Mouse (Mus musculus) liver, embryonic 16.5 days (tissue): ENCODE data around the gene Bglap3. TPM values are rescaled to one million over a fixed set of nuclear protein-coding genes. Genes with fewer than 3 reads are reported as not detected.
"Not testable (repeated sequence)": the region's sequence is repeated elsewhere in the genome, so short reads cannot be mapped to it uniquely, and the experiment has no call there.

Experiments
- ATAC-seq: fragments of 200-750 bp; cut with Nextera tagmentation; 2 replicates; pipeline ENCODE4 v1.8.0; 2017; ENCODE audit warnings: low read depth, mild to moderate bottlenecking, moderate number of reproducible peaks, moderate library complexity
- H3K27ac ChIP-seq: fragments of 300-500 bp; sonication (generic); 2 replicates; pipeline ENCODE4 v1.5.1; 2014; ENCODE audit warnings: mild to moderate bottlenecking, low read length
- H3K27me3 ChIP-seq: fragments of 300-500 bp; sonication (generic); 2 replicates; pipeline ENCODE4 v1.6.1; 2014; ENCODE audit warnings: low read depth, low read length, mixed read lengths; ENCODE audit not compliant: control insufficient read depth, insufficient read depth
- H3K36me3 ChIP-seq: fragments of 300-500 bp; sonication (generic); 2 replicates; pipeline ENCODE4 v1.6.1; 2014; ENCODE audit warnings: mild to moderate bottlenecking; ENCODE audit not compliant: control insufficient read depth, insufficient read depth
- H3K4me1 ChIP-seq: fragments of 300-500 bp; sonication (generic); 2 replicates; pipeline ENCODE4 v1.6.1; 2014; ENCODE audit warnings: low read depth, low read length, mixed read lengths; ENCODE audit not compliant: control insufficient read depth
- H3K4me2 ChIP-seq: fragments of 300-500 bp; sonication (generic); 2 replicates; pipeline ENCODE4 v1.6.1; 2014; ENCODE audit warnings: low read depth, low read length, mixed read lengths
- H3K4me3 ChIP-seq: fragments of 300-500 bp; sonication (generic); 2 replicates; pipeline ENCODE4 v1.5.1; 2014; ENCODE audit warnings: low read depth, mild to moderate bottlenecking, low read length
- H3K9ac ChIP-seq: fragments of 300-500 bp; sonication (generic); 2 replicates; pipeline ENCODE4 v1.6.1; 2014; ENCODE audit warnings: low read depth, low read length
- H3K9me3 ChIP-seq: fragments of 300-500 bp; sonication (generic); replicated peaks from 2 replicates; pipeline ENCODE4 v1.6.1; 2016; ENCODE audit warnings: low read length; ENCODE audit not compliant: control insufficient read depth
- WGBS: fragments of 180-500 bp; shearing (Covaris S2); extraction: QIAGEN DNeasy Blood & Tissue Kit; methylation state at CpG from one replicate; pipeline ENCODE4 v1.1.7; 2014; ENCODE audit not compliant: insufficient replicate concordance; 5-methylcytosine and 5-hydroxymethylcytosine counted together
- polyA plus RNA-seq: library from polyadenylated mRNA; unstranded; fragments of >200 nt; fragmentation: Nextera tagmentation; extraction: Ambion mirVana; gene quantifications from 2 replicates; pipeline ENCODE4 v1.2.1, GENCODE M21; 2015

The Bglap3 gene
- polyA plus RNA-seq, result 0.15 and 0.69 TPM in 2 replicates

DNA sequence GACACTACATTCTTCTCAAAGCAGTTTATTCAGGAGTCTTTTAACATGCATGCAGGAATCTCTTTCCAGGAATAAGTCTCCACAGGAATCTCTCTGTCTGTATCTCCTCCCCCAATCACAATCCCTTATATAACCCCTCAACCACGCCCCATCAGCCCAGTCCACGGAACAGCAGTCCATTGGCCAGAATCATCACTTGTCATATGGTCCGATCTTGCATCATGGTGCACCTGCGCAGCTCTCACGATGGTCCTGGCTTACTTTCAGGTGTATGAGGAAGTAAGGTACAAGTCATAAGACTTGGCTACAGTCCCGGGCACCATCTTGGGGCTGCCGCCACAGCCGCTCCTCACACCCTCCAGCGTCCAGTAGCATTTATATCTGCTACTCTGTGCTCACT is at the start of gene Bglap3:
TSS of gene Bglap3 (minus strand) at position 101 of the 400 bp plus-strand sequence.
- 76% methylated on average over 9 of the region's 9 CpGs for WGBS
- not testable (repeated sequence) for H3K9me3 ChIP-seq, H3K4me2 ChIP-seq, ATAC-seq, H3K36me3 ChIP-seq, H3K4me3 ChIP-seq, H3K27ac ChIP-seq, H3K9ac ChIP-seq, H3K4me1 ChIP-seq, H3K27me3 ChIP-seq

DNA sequence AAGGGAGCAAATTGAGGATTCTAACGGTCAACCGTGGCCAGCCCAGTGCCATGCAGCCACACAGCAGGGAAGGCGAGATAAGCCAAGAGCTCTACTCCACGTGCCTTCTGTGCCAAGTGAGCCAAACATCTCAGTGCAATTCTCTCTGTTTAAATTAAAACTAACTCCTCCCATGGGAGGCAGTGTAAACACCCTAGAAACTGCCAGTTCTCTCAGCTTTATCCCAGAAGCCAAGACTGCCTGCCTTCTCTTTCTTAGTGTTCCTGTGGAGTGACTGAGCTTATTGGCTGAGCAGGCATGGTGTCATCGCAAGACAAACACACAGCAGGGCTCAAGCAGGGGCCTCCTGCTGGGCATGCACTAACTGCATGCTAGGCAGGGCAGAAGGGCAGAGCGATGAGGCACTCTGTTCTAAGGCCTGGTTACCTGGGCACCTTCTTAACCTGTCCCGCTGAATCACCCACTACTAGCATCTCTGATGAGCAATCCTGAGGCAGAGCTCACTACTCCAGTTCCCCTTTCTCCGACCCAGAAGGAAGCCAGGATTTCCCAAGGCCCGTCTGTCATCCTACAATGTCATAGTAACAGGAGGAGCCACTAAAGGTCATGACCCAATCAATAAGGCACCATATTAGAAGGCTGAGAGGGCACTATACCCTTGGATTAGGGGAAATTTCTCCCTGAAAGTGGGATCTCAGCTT is 49.6 kb upstream of the Bglap3 start:
- peaks cover 14% of the 10 kb centered on the region for H3K36me3 ChIP-seq
- peak overlapping the region; percentile 26 for H3K27ac ChIP-seq
- H3K27me3 ChIP-seq, result no peaks in the 10 kb centered on the region
- WGBS, result 28% methylated on average over 9 of the region's 9 CpGs
- ATAC-seq, result peak; percentile 7; the same call in 1 of the 2 replicates
- H3K9ac ChIP-seq, result no peak overlapping the region
- peaks cover 43% of the 10 kb centered on the region for H3K4me1 ChIP-seq
- H3K9me3 ChIP-seq, result no peaks in the 10 kb centered on the region
- no peak overlapping the region for H3K4me3 ChIP-seq
- H3K4me2 ChIP-seq, result peak overlapping the region; percentile 30

DNA sequence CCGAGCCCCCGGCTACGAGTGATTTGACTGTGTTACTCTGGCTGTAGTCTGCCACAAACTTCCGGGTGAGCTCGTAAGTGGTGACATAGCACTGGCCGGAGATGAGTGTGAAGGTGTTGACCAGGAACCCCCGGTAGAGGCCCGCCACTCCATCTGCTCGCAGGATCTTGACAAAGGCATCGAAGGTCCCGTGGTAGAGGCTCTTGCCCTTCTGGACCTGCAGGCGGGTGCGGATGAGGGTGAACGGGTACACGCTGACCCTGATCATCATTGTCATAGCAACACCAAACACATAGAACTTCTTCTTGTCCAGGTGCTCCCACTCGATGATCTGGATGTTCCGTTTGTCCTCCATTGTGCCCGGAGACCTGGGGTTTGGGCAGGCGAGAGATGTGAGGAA is 48.2 kb upstream of the Bglap3 start:
- no peak for ATAC-seq
- Histone ChIP-seq H3K36me3 (peaks cover 14% of the 10 kb centered on the region), H3K9ac (no peak overlapping the region), H3K4me1 (peaks cover 42% of the 10 kb centered on the region), H3K4me3 (no peak overlapping the region), H3K9me3 (no peaks in the 10 kb centered on the region), H3K27ac (no peak overlapping the region), H3K27me3 (no peaks in the 10 kb centered on the region), H3K4me2 (no peak overlapping the region)
- WGBS, result 90% methylated on average over 19 of the region's 19 CpGs

DNA sequence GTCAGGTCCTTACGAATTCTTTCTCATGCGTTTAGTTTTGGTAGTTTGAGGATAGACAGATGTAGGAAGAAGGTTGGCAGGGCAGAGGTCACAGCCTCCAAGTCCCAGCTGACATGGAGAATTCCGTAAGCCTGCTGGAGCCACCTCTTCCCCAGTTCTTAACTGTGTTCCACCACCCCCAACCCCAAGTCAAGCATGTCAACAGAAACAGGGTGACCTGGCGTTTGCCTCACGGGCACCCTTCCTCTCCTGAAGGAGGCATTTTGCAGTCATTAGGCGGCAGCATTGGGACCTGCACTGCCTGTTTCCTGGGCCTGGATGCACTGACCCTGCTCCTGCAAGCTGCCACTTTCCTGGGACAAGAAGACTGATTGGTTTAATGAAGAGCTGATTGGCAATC is 45.5 kb upstream of the Bglap3 start:
- Histone ChIP-seq H3K4me1 (peaks cover 34% of the 10 kb centered on the region), H3K9me3 (no peaks in the 10 kb centered on the region), H3K9ac (no peak overlapping the region), H3K36me3 (peaks cover 14% of the 10 kb centered on the region), H3K4me3 (no peak overlapping the region), H3K4me2 (no peak overlapping the region), H3K27me3 (no peaks in the 10 kb centered on the region), H3K27ac (no peak overlapping the region)
- ATAC-seq, result no peak
- 76% methylated on average over 6 of the region's 6 CpGs for WGBS

DNA sequence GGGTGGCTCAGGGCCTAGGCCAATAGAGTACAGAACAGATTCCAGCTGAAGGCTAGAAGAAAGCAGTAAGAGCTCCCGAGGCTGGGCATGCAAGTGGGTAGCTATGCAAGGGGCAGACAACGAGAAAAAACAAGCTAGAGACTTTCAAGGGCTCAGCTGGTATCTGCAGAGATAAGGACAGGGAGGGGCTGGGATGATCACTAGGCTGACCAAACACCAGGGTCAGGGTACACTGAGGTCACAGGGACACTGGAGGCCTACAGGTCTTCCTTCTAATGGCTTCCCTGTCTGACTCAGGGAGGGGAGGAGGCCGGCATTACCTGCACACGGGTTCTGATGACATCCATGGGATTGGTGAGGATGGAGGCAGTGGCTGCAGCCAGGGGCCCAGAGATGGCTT is 43.1 kb upstream of the Bglap3 start:
- Histone ChIP-seq H3K9ac (peak overlapping the region; percentile 14; the same call in 1 of the 2 replicates), H3K27me3 (no peaks in the 10 kb centered on the region), H3K9me3 (no peaks in the 10 kb centered on the region), H3K27ac (peak overlapping the region; percentile 10), H3K4me3 (no peak overlapping the region), H3K36me3 (peaks cover 18% of the 10 kb centered on the region), H3K4me2 (no peak overlapping the region), H3K4me1 (peaks cover 38% of the 10 kb centered on the region)
- ATAC-seq, result peak; percentile 43
- 47% methylated on average over 4 of the region's 4 CpGs for WGBS

DNA sequence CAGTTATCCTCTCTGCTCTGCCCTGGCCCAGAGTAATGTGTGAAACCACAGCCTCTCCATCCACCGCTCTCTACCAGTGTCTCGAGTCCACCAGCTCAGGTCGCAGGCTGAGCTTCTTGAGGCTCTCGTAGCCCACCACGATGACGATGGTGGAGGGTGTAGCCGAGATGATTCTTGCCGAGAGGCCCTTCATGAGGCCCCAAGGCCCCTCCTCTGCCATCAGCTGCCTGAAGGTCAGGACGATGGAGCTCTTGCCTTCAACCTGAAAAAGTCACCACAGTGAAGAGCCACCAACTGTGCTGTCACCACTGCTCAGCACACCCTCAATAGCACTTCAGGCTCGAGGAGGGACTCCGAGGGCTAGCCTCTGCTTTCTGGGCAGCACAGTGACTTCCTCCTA is 40.1 kb upstream of the Bglap3 start:
- H3K36me3 ChIP-seq, result peaks cover 8% of the 10 kb centered on the region; the same call in 1 of the 2 replicates
- H3K27me3 ChIP-seq, result no peaks in the 10 kb centered on the region
- no peak overlapping the region; the same call in none of the 2 replicates for H3K9ac ChIP-seq
- ATAC-seq, result no peak
- H3K4me1 ChIP-seq, result peaks cover 50% of the 10 kb centered on the region
- H3K4me3 ChIP-seq, result no peak overlapping the region
- WGBS, result 75% methylated on average over 11 of the region's 11 CpGs
- H3K9me3 ChIP-seq, result no peaks in the 10 kb centered on the region
- H3K27ac ChIP-seq, result peak overlapping the region; percentile 95
- no peak overlapping the region for H3K4me2 ChIP-seq

DNA sequence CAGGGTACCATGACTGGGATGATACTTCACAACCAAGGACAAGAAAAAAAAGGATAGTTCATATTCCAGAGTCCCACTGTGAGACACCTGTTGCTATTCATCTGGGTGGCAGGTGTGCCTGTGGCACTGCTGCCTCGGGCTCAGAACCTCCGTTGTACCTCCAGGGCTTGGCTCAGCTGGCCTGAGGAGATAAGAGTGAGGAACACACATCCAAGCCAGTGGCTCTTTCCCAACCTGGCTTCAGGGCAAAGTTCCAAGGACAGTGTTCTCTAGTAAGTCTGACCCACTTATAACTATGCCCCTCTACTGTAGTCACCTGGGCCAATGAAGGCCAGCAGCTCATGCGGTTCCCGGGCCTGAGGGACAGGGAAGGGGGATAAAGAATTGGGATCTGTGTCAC is 39.1 kb upstream of the Bglap3 start:
- H3K27me3 ChIP-seq, result no peaks in the 10 kb centered on the region
- peak; percentile 47 for ATAC-seq
- peak overlapping the region; percentile 2; the same call in 1 of the 2 replicates for H3K4me3 ChIP-seq
- 45% methylated on average over 4 of the region's 4 CpGs for WGBS
- H3K4me2 ChIP-seq, result peak overlapping the region; percentile 75
- peak overlapping the region; percentile 19 for H3K9ac ChIP-seq
- no peaks in the 10 kb centered on the region for H3K9me3 ChIP-seq
- H3K36me3 ChIP-seq, result peaks cover 8% of the 10 kb centered on the region; the same call in 1 of the 2 replicates
- H3K27ac ChIP-seq, result peak overlapping the region; percentile 95
- peaks cover 56% of the 10 kb centered on the region for H3K4me1 ChIP-seq

DNA sequence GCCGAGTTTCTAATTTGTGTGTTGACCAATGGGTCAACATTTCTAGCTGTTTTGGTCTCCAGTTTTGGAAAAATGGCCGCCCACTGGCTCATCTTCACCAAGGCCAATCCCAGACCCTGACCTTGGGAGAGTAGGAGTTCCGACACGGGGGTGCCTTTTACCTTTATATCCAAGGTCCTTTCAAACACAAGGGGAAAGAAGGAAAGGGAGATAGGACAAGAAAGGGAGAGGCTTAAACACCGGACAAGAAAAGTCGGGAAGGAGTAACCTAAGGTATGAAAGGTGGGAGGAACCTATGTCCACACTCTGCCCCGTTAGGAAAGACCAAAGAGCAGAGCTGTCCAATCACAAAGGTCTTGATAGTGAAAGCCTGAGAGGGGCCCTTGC is 38.1 kb upstream of the Bglap3 start:
- H3K36me3 ChIP-seq, result peaks cover 8% of the 10 kb centered on the region; the same call in 1 of the 2 replicates
- peak overlapping the region; percentile 95 for H3K27ac ChIP-seq
- 25% methylated on average over 7 of the region's 7 CpGs for WGBS
- H3K27me3 ChIP-seq, result no peaks in the 10 kb centered on the region
- H3K4me2 ChIP-seq, result peak overlapping the region; percentile 75
- no peaks in the 10 kb centered on the region for H3K9me3 ChIP-seq
- peaks cover 57% of the 10 kb centered on the region for H3K4me1 ChIP-seq
- peak overlapping the region; percentile 90 for H3K9ac ChIP-seq
- ATAC-seq, result no peak
- peak overlapping the region; percentile 87 for H3K4me3 ChIP-seq
